Mouse (Mus musculus) right cerebral cortex, adult 2 months (tissue): ENCODE results near the gene Rab3d.
"Not testable (repeated sequence)": the region's sequence is repeated elsewhere in the genome, so short reads cannot be mapped to it uniquely, and the experiment has no call there.

Experiments used
- DNase-seq, 2 experiments: peaks; one replicate each; pipeline ENCODE4 v3.0.0; 2021 to 2022; ENCODE audit warnings: low spot score in 2 of 2

Rab3d gene

DNA sequence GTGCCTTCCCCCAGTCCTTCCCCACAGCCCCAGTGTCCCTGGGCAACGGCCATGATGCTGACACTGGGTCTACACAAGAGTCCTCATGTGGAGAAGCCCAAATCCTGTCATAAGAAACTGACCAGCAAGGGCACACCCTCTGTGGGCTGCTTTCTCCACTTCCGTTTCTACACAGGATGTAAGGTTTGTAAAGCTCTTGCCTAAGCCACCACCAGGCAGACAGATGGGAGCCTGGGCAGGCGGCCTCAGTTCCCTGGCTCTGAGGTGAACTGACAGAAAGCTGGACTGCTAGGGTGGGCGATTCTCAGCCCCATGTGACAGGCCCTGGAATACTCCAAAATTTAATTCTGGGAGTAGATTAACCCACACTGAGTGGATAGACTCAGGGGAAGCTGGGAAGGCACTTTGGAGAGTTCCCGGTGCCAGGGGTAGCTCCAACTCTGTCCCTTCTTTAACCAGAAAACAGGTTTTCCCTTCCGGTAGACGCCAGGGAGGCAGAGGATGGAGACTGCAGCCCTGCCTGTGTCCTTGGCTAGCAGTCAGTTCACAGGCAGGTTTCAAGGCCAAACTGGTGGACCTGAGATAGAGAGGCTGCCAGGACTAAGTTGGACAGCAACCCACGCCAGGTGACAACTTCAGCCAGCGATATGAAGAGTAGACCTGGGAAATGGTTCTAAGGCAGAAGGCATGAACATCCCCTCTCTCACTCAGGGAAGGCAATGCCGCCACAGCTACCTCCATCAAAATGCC, 8.3 kb downstream of the Rab3d start:
- DNase-seq = no peak

- DNase-seq = no peak
These were observed 9.8 kb downstream of the Rab3d start for GRCm38 (mm10) chr9:21908216-21908615.

GRCm38 (mm10) chr9:21904031-21904430, 14.0 kb downstream of the Rab3d start:
- no peak for DNase-seq

DNA sequence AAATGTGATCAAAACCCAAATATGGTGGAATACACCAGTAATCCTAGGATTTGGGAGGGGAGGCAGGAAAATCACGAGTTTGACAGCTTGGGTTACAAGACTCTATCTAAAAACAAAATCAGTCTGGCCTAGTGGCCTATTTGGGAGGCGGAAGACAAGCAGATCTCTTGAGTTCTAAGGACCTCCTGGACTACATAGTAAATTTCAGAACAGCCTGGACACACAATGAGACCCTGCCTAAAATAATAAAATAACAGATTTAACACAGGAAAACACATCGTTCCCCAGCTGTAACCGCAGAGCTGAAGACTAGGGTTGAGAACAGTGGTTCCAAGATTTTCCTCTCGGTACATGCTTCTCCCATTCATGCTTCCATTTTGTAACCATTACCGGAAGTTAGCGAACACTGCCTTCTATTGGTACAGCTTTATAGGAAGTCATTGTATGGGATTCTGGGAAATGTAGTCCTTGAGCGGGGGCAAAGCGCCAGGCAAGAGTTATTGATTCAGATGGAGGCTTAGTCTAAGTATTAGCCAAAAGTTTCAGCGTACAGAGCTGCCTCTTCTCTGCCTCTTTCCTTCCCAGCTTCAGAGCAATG, 16.7 kb downstream of the Rab3d start:
- DNase-seq = peak; percentile 72 to 83

DNA sequence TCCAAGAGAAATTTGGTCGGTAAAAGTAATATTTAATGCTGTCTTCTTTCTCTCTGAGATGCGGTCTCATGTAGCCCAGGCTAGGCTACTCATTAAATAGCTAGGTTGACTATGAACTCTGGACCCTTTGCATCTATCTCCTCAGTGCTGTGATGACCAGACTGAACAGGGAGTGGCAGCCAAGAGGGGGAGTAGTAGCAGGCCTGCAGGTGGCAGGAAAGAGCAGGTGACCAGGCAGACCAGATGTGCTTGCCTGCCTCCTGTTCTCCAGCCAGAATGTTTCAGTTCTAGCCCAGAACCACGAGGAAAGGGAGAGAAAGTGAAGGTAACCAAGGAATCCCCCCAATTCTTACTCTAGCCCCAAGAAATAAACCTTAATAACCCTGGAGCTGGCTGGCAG, 28.8 kb downstream of the Rab3d start:
- no peak for DNase-seq

- DNase-seq = no peak
These were observed 41.4 kb downstream of the Rab3d start for GRCm38 (mm10) chr9:21876601-21877000.

- no peak for DNase-seq
These were observed 45.8 kb downstream of the Rab3d start for GRCm38 (mm10) chr9:21872204-21872603.

DNA sequence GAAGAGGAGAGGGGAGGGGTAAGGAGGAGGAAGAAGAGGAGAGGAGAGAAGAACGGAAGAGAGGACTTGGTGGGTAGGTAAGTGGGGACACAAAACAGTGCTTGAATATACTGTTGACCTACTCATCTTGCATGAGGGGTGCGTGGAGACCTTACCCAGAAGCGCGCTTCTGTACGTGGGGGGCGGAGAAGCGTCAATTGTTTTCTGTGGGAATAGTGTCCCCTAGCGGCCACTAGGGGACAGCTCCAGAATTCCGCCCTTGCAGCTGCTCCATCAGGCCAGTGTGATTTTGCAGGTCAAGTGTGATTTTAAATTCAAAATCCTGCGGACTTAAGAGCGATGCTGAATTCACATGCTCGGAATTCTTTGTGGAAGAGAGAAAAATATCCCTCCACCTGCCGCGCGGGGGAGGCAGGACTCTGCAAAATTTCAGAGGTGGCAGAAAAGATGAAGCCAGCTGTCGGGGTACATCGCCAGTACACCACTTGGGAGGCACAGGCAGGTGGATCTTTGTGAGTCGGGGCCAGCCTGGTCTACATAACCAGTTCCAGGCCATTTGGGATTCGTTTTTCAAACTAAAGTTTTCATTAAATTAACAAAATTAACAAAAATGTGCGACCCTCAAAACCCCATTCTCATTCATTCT, 47.0 kb downstream of the Rab3d start:
- DNase-seq = peak; percentile 45 to 58

DNA sequence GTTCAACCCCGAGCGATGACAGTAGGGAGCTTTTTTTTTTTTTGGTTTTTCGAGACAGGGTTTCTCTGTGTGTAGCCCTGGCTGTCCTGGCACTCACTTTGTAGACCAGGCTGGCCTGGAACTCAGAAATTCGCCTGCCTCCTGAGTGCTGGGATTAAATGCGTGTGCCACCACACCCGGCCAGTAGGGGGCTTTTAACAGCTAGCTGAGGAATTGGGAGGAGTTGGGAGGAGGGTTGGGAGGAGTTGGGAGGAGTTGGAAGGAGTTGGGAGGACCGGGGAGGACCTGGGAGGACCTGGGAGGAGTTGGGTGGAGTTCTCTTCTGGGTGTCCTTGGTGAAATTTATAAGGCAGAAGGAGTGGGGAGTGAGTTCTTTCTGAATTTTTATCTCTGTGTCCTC, 48.7 kb downstream of the Rab3d start:
- peak; percentile 38 to 62 for DNase-seq

GRCm38 (mm10) chr9:21867726-21868125, 50.3 kb downstream of the Rab3d start:
- no peak for DNase-seq

GRCm38 (mm10) chr9:21866641-21867040, 51.4 kb downstream of the Rab3d start:
- no peak for DNase-seq

GRCm38 (mm10) chr9:21865673-21866398, 52.2 kb downstream of the Rab3d start:
- no peak for DNase-seq

DNA sequence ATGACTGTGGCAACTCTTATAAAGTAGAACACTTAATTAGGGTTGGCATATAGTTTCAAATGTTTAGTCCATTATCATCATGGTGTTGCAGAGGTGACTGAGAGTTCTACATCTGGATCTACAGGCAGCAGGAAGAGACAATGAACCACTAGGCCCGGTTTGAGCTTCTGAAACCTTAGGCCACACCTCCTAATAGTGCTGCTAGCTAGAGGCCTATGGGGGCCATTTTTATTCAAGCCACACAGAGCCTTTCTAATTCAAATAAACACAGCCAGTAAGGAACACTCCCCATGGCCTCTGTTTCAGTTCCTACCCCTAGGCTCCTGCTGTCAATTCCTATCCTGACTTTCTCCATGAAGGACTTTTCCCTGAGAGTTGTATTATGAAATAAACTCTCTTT, 55.8 kb downstream of the Rab3d start:
- no peak for DNase-seq

DNA sequence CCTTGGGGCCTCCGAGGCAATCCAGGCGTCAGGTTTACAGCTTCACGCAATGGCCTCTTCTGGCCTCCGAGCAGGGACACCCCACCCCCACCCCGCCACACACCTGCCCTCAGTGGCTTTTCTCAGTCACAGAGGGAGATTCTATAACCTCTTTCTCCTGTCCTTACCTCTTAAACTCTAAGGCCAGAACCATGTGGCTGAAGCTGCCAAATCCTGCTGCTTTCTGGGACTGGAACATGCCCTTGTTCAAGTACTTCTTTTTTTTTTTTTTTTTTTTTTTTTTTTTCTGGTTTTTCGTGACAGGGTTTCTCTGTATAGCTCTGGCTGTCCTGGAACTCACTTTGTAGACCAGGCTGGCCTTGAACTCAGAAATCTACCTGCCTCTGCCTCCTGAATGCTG, 57.6 kb downstream of the Rab3d start:
- not testable (repeated sequence) for DNase-seq

- no peak for DNase-seq
These were observed 58.4 kb downstream of the Rab3d start for GRCm38 (mm10) chr9:21859606-21860005.

GRCm38 (mm10) chr9:21858084-21858483, 59.9 kb downstream of the Rab3d start:
- DNase-seq = no peak

- no peak for DNase-seq
These were observed 60.5 kb downstream of the Rab3d start for GRCm38 (mm10) chr9:21857501-21857900.
